Mouse (Mus musculus) frontal cortex, postnatal 14 days (tissue): Measurements from ENCODE around the gene Rexo1.
A peak's percentile ranks its signal among the peaks of the same experiment; 100 is the strongest.
"Not testable (repeated sequence)": the region's sequence is repeated elsewhere in the genome, so short reads cannot be mapped to it uniquely, and the experiment has no call there.

Experiments used
- DNase-seq, 2 experiments: peaks; one replicate each; pipeline ENCODE4 v3.0.0; 2022; ENCODE audit warnings: low spot score in 2 of 2

Gene Rexo1

DNA sequence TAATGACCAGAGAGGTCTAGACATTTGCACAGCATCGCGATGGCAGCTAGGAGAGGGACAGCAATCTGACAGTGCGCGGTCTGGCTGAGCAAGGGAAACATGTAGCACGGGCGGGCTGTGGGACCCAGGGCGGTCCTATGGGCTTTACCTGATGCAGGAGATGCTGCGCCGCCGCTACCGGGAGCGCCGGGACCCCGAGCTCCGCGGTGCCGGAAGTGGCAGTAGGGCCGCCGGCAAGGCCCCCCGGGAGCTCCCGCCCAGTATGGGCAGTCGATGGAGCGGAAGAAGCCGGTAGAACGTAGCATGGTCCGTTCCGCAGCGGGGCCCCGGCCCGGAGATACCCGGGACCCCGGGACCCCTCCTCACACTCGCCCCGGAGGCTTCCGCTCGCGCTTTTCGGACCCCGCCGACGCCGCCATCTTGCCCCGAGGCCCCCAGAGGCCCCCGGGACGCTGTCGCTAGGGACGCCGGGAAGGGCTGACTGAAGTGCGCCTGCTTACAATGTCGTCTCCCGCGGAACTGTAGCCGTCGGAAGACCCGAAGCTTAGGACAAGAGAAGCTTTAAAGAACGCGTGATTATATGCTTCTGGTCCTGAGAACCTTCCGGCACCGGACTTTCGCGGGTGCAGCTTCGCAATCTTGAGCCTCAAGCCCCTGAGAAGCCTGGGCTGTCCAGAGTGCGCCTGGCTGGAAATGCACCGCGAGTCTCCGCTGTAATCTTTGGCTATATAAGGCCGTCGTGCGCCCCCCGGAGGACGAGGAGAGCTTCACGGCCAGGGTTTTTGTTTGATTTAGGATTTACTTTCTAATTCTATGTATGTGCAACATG lies at the start of gene Rexo1:
Gene Rexo1 (minus strand): TSS at position 445 of the 829 bp plus-strand sequence.
- peak; percentile 87 to 94 for DNase-seq

DNA sequence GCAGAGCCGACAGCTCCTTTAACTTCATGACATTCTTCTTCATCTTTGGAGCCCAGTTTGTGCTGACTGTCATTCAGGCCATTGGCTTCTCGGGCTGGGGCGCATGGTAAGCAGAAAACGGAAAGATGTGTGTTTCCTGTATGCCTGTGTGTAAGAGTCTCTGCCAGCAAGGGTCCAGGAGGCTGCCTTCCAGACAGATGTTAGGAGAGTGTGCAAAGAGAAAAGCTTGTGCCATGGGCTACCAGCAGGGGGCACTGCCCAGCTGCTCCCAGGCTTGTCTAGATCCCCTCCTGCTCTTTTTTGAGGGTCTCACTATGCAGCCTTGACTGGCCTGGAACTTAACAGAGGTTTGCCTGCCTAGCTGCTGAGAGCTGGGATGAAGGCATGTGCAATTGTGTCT lies 49.7 kb upstream of the Rexo1 start:
- DNase-seq, result no peak

- no peak for DNase-seq
Observed at GRCm38 (mm10) chr10:80610116-80610785, 48.9 kb upstream of the Rexo1 start.

GRCm38 (mm10) chr10:80609269-80609924 lies 48.0 kb upstream of the Rexo1 start:
- DNase-seq, result no peak

- no peak for DNase-seq
Observed at GRCm38 (mm10) chr10:80608435-80608834, 47.1 kb upstream of the Rexo1 start.

GRCm38 (mm10) chr10:80606737-80607350 lies 45.5 kb upstream of the Rexo1 start:
- DNase-seq, result no peak

DNA sequence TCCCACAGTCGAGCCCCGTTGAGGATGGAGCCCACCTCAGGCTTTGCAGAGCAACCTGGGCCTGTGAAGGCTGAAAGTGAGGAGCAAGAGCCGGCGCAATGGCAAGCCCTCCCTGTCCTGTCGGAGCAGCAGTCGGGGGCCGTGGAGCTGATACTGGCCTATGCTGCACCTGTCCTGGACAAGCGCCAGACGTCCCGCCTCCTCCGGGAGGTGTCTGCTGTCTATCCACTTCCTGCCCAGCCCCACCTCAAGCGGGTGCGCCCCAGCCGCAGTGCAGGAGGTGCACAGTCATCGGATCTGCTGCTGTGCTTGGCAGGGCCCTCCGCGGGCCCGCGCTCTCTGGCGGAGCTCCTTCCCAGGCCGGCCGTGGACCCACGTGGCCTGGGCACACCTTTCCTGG lies 44.9 kb upstream of the Rexo1 start:
- no peak for DNase-seq

- not testable (repeated sequence) for DNase-seq
Observed at GRCm38 (mm10) chr10:80605721-80606120, 44.4 kb upstream of the Rexo1 start, which contains the start of gene Gm49322. Gm49322 (plus strand) TSS chr10:80606021.

GRCm38 (mm10) chr10:80604988-80605387 lies 43.6 kb upstream of the Rexo1 start:
- DNase-seq, result no peak

DNA sequence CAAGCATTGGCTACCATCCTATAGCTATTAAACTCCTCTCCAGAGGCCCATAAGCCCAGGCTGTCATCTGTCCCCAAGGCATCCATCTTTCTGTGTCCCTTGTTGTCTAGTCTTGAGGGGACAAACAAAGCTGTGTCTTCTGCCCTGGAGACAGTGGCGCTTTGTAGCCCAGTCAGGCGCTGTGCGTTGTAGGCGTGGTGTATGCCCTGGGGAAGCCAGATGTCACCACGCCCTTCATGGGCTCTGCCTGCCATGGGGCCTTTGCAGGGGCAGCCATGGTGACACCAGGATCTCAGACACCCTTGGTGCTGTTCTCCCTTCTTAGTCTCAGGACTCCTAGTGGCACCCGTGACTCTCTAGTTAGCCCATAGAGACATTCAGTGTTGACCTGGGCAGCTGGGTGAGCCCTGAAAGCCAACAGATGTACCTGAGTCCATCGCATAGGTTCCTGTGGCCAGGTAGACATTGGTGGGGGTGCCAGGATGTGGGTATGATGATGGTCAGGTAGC lies 42.7 kb upstream of the Rexo1 start:
- no peak for DNase-seq

GRCm38 (mm10) chr10:80603364-80603763 lies 42.0 kb upstream of the Rexo1 start:
- DNase-seq, result no peak

GRCm38 (mm10) chr10:80602698-80603325 lies 41.5 kb upstream of the Rexo1 start, which contains the start of the genes Scamp4 and Adat3:
Scamp4 (plus strand) TSS chr10:80602872.
Adat3 (plus strand) TSS chr10:80602880.
- peak; percentile 93 to 96 for DNase-seq

GRCm38 (mm10) chr10:80596318-80596717 lies 35.0 kb upstream of the Rexo1 start:
- no peak for DNase-seq

DNA sequence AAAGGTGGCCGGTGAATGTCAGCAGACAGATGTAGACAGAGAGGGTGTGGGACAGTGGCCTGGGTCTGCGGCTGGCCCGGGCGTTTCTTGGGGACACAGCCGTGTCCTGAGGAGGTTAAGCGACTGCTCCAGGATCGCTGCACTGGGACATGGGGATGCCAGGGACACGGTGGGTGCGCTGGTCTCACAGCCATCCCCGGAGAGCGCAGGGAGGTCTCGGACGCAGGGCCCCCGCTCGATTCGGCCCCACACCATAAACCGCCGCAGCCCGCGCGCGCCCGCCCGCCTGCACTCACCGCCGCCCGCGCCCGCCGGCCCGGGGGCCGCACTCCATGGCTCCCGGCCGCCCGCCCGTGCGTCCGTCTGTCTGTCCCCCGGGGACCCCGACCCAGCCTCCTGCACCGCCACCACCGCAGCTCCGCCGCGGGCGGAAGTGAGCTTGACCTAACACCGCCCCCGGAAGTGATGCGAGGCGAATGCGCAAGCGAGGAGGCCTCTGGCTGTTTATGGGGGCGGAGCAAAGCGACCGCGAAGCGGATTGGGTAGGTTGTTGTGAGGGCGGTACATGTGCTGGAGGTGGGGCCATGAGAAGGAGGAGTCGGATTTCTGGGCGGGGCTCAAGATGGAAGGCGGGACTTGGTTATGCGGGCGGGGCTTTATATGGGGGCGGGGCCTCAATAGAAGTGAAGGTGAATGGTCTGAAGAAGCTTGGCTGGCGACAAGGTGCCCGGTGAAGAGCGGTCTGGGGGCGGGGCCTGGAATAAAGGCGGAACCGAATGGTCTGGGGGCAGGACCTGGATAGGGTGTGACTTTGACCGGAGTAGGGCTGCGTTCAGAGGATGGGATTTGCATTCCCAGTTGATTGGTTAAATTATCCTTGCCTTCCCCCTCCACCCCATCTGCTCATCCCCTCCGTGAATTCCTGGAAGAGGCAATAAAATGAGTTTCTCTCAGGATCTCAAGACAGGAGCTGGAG lies 28.8 kb upstream of the Rexo1 start, which contains the start of gene Abhd17a:
Gene Abhd17a (minus strand): TSS at position 463 of the 976 bp plus-strand sequence.
- peak; percentile 90 to 93 for DNase-seq

DNA sequence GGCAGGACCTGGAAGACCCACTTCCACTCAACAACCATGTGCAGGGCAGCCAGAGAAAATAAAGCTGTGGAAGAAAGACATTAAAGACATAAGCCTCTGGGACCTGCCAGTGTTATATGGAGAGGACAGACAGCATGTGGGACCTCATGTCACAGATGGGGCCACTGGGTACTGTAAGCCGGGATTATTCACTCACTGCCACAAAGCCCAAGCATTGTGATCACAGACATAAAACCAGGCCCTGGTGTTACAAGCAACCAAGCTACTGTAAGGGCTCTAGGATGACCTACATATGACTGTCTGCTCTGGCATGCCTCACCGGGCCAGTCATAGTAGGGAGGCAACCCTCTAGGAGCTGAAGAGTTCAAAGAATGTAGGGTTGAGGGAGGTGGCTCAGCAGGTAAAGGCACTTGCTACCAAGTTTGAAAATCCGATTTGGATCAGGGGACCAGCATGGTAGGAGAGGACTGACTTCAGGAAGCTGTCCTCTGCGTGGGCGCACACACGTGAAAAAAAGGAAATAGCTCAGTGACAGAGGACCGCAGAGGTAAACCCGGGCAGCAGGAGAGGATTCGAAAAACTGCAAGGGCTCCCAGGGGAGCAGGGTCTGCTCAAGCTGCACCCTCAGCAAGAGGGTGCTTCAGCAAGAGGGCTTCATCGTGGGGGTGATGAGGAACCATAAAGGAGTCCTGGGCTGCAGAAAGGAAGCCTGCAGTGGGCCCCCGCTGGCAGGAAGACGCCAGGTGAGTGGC lies 27.9 kb upstream of the Rexo1 start:
- DNase-seq, result no peak

GRCm38 (mm10) chr10:80587305-80587657 lies 25.9 kb upstream of the Rexo1 start:
- no peak for DNase-seq

DNA sequence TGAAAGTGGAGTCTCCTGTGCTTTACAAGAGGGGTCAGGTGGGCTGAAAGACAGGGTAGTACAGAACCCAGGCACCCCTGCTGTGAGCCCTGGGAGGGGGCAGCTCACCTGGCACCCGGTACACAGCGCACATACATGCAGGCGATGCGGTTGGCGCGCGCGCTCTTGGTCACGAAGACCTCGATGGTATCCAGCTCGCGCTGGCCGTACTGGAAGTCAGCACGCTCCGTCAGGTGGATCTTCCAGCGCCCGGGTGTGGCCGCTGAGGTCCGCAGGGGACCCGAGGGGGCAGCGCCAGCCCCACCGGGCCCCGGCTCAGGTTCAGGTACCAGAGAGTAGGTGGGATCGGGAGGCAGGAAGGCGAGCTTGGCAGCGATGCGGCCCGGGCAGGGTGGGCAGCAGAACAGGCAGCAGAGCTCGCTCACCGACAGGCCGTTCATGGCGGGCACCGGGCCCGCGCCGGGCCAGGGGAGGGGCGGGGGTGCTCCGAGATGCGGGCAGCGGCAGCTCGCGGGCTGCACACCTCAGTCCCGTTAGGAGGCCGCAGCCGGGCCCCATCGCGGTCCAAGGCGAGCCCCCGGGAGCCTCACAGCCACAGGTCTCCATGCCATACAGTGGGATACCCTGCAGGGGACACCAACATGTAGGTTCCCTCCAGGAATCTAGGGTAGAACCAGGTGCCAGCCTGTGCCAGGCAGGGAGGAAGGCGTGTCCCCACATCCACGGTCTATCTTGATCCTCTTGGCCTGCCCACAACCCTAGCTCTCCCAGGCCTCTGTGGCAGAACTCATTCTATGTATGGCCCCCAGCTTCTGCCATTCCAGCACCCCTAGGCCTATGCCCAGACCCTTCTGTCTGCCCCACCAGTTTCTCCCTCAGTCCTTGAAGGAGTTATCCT lies 25.3 kb upstream of the Rexo1 start:
- DNase-seq, result no peak

DNA sequence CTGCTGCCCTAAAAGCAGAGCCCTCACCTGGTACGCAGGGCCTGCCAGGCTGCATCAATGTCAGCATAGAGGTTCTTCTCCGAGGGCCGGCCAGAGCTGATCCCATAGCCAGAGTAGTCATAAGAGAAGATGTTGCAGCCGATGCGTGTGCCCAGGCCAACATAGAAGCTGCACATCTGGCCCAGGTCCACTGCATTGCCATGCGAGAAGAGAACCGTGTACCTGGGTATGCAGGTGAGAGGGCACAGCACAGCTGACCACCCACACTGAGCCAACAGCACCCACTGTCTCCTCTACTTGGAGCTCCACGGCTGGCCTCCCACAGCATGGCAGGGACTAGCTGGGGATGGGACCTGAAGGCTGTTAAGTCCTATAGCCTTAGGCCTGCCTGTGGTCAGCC lies 24.2 kb upstream of the Rexo1 start:
- no peak for DNase-seq
